Mouse (Mus musculus) brain, embryonic 18.5 days (tissue): ENCODE measurements around the gene Astn2.
"Not testable (repeated sequence)": the region's sequence is repeated elsewhere in the genome, so short reads cannot be mapped to it uniquely, and the experiment has no call there.

ENCODE experiments used
- DNase-seq: peaks from one replicate; pipeline ENCODE4 v3.0.0-alpha.2; 2012; ENCODE audit warnings: low read depth, low spot score

The Astn2 gene

DNA sequence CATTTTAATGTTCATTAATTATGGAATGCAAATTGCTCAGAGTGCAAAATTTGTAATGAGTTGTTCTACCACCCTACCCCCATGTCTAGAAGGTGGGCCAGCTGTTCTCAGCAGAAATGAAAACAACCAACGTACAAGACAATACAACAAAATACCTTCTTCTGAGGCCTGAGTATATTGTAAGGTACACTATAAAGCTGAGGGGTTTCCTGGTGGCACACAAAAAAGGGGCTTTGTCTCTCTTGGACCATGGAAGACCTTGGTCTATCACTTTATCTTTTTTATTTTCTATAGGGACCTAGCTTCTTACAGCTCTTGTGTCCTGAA, 645.6 kb downstream of the Astn2 start:
- no peak for DNase-seq

DNA sequence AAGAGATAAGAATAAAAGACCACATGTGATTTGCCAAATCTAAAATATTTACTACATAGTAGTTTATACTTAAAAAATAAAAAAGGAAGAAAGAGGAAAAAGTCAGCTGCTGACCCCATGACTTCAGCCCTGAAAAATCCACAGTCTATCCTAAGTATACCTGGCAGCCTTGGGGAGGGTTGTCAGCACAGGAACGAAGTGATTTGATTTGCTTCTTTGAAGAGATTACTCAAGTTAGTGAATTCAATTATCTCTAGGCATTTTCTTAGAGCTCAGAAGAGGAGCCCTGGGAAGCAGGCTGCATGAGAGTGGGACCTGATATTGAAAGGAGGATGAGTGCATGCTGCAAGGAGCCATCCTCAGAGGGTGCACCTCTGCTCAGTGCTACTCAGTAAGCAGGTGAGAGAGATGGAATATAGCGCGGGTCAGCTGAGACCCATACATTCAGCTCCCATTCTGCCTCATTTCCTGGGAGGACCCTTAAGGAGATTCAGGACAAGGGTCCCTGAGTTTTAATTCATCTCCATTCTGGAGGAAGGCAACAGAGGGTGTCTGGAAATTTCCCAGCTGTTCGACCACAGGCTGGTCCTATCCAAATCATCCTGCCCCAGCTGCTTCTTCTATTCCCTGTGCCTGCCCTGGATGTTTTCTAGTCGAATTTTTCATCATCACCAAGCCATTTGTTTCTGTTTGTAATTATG, 646.1 kb downstream of the Astn2 start:
- no peak for DNase-seq

DNA sequence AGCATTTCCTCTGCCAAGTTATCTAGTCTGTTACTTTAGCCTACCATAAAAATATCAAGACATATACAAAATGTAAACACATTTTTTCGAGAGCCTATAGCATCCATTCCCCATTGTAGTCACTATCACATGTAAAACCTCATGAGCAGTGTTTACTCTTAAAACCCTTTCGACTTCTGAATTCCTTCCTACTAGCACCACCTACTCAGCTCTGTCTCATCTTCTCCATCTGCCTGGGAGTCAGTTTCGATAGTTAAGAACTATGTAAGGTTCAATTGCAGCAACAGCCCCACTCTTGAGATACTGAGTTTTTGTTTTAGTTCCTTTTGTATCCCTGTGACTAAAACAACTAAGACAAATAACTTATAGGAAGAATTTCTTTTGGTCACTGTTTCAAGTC, 651.5 kb downstream of the Astn2 start:
- no peak for DNase-seq

DNA sequence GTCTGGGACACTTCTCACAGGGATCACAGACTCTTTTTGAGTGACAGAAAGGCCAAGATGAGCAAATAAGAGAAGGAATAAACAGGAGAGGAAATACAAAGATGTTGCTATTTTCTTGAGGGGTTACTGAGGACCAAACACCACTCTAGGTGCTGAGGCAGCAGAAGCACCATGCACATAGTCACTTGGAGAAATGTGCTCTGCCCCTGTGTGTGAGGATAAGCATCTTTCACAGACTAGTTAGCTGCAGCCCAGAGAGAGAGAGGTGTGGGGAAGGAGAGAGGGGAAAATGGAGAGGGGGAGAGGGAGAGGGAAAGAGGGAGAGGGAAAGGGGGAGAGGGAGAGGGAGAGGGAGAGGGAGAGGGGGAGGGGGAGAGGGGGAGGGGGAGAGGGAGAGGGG, 659.6 kb downstream of the Astn2 start:
- no peak for DNase-seq

DNA sequence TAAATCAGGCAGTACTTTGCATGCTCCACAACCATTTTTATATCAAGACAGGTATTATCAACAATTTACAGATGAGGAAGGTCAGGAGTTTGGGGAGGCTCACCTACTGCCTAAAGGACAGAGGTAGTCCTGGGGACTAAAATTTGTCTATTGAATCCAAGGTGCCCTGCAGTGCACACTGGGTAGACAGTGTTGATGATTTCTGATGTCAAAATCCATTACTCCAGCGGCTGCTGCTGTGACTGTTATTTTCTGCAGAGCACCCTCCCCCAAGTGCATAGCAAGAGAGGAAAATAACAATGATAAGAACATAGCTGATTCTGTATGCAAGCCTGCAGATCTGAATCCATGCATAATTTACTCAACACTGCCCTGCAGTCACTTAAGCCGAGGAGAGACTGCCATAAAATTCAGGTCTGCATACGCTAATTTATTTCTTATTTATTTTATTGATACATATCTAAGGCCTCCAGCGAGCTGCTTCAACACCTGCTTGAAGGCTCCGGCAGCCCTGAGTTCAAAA, 660.3 kb downstream of the Astn2 start:
- no peak for DNase-seq

GRCm38 (mm10) chr4:65743160-65743691, 661.2 kb downstream of the Astn2 start:
- DNase-seq, result no peak

- no peak for DNase-seq
These were observed 680.0 kb downstream of the Astn2 start for GRCm38 (mm10) chr4:65724414-65724813.

DNA sequence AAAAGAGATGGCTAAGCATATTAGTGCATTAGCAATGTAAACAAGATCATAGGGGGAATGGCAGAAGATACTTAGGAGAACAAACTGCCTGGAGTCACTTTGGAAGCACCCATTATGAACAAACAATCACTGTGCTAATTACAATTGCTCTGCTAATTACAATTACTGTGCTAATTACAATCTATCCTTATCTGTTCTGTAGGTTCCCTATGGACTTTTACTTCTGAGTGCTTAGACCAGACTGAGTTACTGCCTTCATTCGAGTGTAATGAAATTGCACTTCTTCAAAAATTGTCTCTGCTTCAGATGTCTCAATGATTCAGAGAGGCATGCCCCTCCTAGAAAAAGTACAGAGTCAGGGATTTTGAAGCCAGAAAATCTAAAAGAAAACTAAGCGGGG, 684.8 kb downstream of the Astn2 start:
- no peak for DNase-seq

DNA sequence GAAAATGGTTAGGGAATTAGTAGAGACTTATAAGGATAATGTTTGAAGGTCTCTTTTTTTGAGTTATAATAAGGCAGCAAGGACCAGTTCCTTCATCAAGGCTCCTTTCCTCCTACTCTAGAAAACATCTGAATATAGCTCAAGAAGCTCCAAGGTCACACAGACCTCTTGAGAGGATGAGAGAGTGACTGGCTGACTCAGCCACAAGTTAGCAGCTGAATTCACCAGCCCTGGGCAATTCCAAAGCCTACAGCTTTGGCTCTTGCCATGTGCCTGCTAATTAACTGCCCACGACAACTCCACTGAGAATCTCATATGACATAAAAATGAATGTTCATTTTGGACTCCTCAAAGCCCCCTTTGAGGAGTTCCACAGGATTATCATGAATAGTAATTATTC, 686.5 kb downstream of the Astn2 start:
- DNase-seq, result no peak

GRCm38 (mm10) chr4:65716086-65716485, 688.3 kb downstream of the Astn2 start:
- no peak for DNase-seq

- no peak for DNase-seq
These were observed 692.7 kb downstream of the Astn2 start for GRCm38 (mm10) chr4:65711678-65712077.

GRCm38 (mm10) chr4:65710623-65711022, 693.8 kb downstream of the Astn2 start:
- DNase-seq, result no peak

GRCm38 (mm10) chr4:65701848-65702247, 702.6 kb downstream of the Astn2 start:
- no peak for DNase-seq

GRCm38 (mm10) chr4:65699743-65700361, 704.6 kb downstream of the Astn2 start:
- no peak for DNase-seq

DNA sequence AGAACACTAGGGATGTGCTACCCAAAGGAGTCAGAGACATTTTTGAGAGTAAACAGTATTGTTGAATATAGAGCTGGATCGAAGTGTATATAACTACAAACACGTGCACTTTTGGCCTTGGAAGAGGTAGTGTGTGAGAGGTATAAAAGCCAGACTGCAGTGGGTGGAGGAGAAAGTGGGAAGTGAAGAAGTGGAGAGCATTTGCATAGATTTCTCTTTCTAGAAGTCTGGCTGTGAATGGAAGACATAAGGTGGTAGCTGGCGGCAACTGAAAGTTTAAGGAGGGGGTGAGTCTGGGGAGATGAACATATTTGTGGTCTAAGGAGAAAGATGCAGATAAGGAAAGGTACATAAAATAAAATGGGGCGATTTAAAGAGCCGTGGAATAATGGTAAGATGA, 709.2 kb downstream of the Astn2 start:
- DNase-seq, result no peak

DNA sequence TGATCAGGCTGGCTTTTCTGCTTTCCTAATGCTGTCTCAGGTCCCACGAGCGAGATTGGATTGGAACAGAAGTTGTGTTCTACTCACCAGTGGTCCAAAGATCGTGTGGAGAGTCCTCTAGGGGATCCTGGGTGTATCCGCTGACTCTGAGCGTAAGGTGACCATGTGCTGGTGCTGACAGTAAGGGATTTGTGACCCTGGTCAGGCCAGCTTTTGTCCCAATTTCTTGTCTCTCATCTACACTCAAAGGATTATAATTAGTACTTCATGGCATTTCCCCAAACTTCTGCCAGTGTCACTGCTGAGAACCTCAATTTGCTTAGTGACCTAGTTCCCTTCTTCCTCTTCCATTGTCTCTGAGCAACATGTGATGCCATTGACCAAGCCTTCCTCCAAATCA, 710.4 kb downstream of the Astn2 start:
- DNase-seq, result no peak

GRCm38 (mm10) chr4:65687006-65687723, 717.2 kb downstream of the Astn2 start:
- no peak for DNase-seq

GRCm38 (mm10) chr4:65686258-65687005, 718.0 kb downstream of the Astn2 start:
- DNase-seq, result no peak

DNA sequence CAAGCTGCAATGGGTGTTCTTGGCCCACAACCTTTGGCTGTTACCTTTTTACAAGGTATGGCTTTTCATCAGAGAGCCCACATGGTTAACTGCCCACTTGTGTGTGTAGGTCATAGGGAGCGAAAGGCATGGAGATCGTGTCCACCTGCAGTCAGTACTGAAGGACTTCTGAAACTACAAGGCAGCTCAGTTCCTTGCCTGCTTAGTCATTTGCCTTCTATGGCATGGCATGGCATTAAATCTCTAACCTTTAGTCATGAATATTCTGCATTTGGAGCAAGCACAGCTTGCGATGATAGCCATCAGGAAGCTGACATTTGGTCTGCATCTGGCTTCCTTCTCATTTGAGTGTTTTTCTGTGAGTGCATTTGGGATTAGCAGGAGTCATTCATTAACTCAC, 720.0 kb downstream of the Astn2 start:
- no peak for DNase-seq

- not testable (repeated sequence) for DNase-seq
These were observed 724.6 kb downstream of the Astn2 start for GRCm38 (mm10) chr4:65679786-65680185.

DNA sequence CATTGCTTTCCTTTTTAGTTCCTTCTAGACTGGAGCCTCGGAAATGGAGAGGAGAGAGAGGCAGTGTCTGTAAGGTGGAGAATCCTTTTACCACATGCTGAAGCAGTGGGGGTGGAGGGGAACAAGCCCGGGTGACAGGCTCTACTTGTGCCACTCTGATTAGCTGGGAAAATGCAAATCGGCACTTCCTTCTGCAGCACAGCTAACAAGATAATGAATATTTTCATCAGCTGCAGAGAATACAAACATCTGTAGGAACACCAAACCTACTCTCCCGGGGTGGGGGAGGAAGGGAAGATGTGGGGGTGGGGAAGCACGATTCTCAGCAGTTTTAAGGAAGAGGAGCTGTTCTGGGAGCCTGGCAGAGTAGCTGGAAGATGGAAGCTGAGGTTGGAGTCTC, 725.5 kb downstream of the Astn2 start:
- no peak for DNase-seq

DNA sequence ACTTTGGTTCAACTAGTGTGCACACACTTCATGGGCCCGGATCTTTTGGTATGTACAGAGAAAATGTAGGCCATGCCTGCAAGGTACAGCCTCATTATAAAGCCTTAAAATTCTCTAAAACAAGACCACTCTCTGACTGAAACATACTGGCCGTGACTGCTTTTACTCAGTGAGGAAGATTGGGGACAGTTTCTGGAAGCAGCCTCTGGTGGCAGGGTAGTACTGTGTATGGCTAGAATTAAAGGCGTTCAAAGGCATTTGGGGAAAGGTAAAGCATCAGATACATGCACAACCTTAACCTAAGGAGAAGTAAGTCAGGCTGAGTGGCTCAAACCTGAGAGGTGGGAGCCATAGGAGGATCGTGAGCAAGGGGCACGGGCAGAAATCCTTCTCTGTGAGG, 725.9 kb downstream of the Astn2 start:
- no peak for DNase-seq
